Mouse (Mus musculus) MEL (cell line): ENCODE measurements at regions not wholly inside any gene's neighbourhood (a gene's known extent, or its start where the extent isn't known, plus 50 kb on each side); places are given as distances from the start of the nearest gene placed in this dataset.

ENCODE experiments used
- DNase-seq: peaks from one replicate; pipeline ENCODE4 v3.0.0; 2011; ENCODE audit warnings: low read depth, low spot score
- H3K27ac ChIP-seq: 2 replicates; pipeline ENCODE4 v1.5.1; 2012; ENCODE audit warnings: low read depth, mild to moderate bottlenecking, control low read depth, low read length, moderate library complexity; ENCODE audit not compliant: control insufficient read depth
- H3K27me3 ChIP-seq, 2 experiments: fragments of 150-350 bp in 1 of 2; sonication (generic) in 1 of 2; 2 replicates each; pipeline ENCODE4 v1.6.1; 2012; ENCODE audit warnings: low read length in 2 of 2, mild to moderate bottlenecking in 2 of 2, improper control_type of control experiment in 1 of 2, moderate library complexity in 1 of 2; ENCODE audit not compliant: insufficient read depth in 2 of 2, control insufficient read depth in 1 of 2
- H3K36me3 ChIP-seq, 2 experiments: 2 replicates each; pipeline ENCODE4 v1.6.1; 2012 to 2014; ENCODE audit warnings: low read length in 2 of 2, improper control_type of control experiment in 1 of 2, inconsistent platforms in 1 of 2, mild to moderate bottlenecking in 1 of 2; ENCODE audit not compliant: insufficient read depth in 2 of 2, control insufficient read depth in 1 of 2
- H3K4me1 ChIP-seq, 2 experiments: fragments of 150-350 bp in 1 of 2; sonication (generic) in 1 of 2; 2 replicates each; pipeline ENCODE4 v1.6.1; 2012; ENCODE audit warnings: low read length in 2 of 2, improper control_type of control experiment in 1 of 2, mild to moderate bottlenecking in 1 of 2; ENCODE audit not compliant: insufficient read depth in 2 of 2, control insufficient read depth in 1 of 2
- H3K4me3 ChIP-seq, 2 experiments: fragments of 150-350 bp in 1 of 2; sonication (generic) in 1 of 2; 2 replicates each; pipeline ENCODE4 v1.5.1; 2012; ENCODE audit warnings: low read depth in 2 of 2, low read length in 2 of 2, mild to moderate bottlenecking in 2 of 2, moderate library complexity in 2 of 2, control low read depth in 1 of 2, improper control_type of control experiment in 1 of 2; ENCODE audit not compliant: control insufficient read depth in 1 of 2, insufficient read depth in 1 of 2
- H3K79me2 ChIP-seq: 2 replicates; pipeline ENCODE4 v1.6.1; 2012; ENCODE audit warnings: mild to moderate bottlenecking, low read length, moderate library complexity; ENCODE audit not compliant: control insufficient read depth, poor library complexity, insufficient read depth
- H3K9ac ChIP-seq: 2 replicates; pipeline ENCODE4 v1.6.1; 2012; ENCODE audit warnings: low read depth, mild to moderate bottlenecking, control low read depth, low read length, moderate library complexity; ENCODE audit not compliant: control insufficient read depth, poor library complexity, severe bottlenecking
- H3K9me3 ChIP-seq: fragments of 150-350 bp; sonication (generic); replicated peaks from 2 replicates; pipeline ENCODE4 v1.6.1; 2012; ENCODE audit warnings: mild to moderate bottlenecking, low read length, improper control_type of control experiment, moderate library complexity; ENCODE audit not compliant: insufficient read depth
- BHLHE40 ChIP-seq: IDR thresholded peaks from 2 replicates; pipeline ENCODE4 v1.6.1; 2012; ENCODE audit warnings: low read depth, mild to moderate bottlenecking, inconsistent platforms, low read length, improper control_type of control experiment, borderline replicate concordance
- CHD1 ChIP-seq: IDR thresholded peaks from 2 replicates; pipeline ENCODE4 v1.6.1; 2012; ENCODE audit warnings: low read depth, mild to moderate bottlenecking, inconsistent platforms, low read length, improper control_type of control experiment
- CHD2 ChIP-seq: IDR thresholded peaks from 2 replicates; pipeline ENCODE4 v1.6.1; 2011; ENCODE audit warnings: low read length, improper control_type of control experiment
- CTCF ChIP-seq, 3 experiments: IDR thresholded peaks in 2 of 3; conservative IDR thresholded peaks in 1 of 3; 2 replicates each; pipeline ENCODE4 v1.5.1; 2011 to 2012; ENCODE audit warnings: low read length in 3 of 3, low read depth in 2 of 3, mild to moderate bottlenecking in 2 of 3, improper control_type of control experiment in 1 of 3, inconsistent platforms in 1 of 3, mixed read lengths in 1 of 3, moderate library complexity in 1 of 3; ENCODE audit not compliant: control insufficient read depth in 1 of 3, insufficient read depth in 1 of 3, poor library complexity in 1 of 3, severe bottlenecking in 1 of 3
- E2F4 ChIP-seq: IDR thresholded peaks from 2 replicates; pipeline ENCODE4 v1.6.1; 2011; ENCODE audit warnings: low read depth, low read length, improper control_type of control experiment, borderline replicate concordance
- ELF1 ChIP-seq: IDR thresholded peaks from 2 replicates; pipeline ENCODE4 v1.6.1; 2014; ENCODE audit warnings: low read depth, mild to moderate bottlenecking, inconsistent platforms, low read length, improper control_type of control experiment, moderate library complexity
- EP300 ChIP-seq, 2 experiments: IDR thresholded peaks; 2 replicates each; pipeline ENCODE4 v1.6.1; 2011; ENCODE audit warnings: improper control_type of control experiment in 2 of 2, low read length in 2 of 2, low read depth in 1 of 2, mild to moderate bottlenecking in 1 of 2
- ETS1 ChIP-seq: IDR thresholded peaks from 2 replicates; pipeline ENCODE4 v1.6.1; 2012; ENCODE audit warnings: low read depth, mild to moderate bottlenecking, inconsistent platforms, low read length, improper control_type of control experiment, moderate library complexity
- GABPA ChIP-seq: IDR thresholded peaks from 2 replicates; pipeline ENCODE4 v1.6.1; 2012; ENCODE audit warnings: low read depth, mild to moderate bottlenecking, inconsistent platforms, low read length, improper control_type of control experiment, moderate library complexity
- GATA1 ChIP-seq: IDR thresholded peaks from 2 replicates; pipeline ENCODE4 v1.6.1; 2011; ENCODE audit warnings: low read depth, low read length, improper control_type of control experiment
- HCFC1 ChIP-seq: IDR thresholded peaks from 2 replicates; pipeline ENCODE4 v1.6.1; 2012; ENCODE audit warnings: low read depth, mild to moderate bottlenecking, inconsistent platforms, low read length, improper control_type of control experiment, moderate library complexity
- MAX ChIP-seq: IDR thresholded peaks from 2 replicates; pipeline ENCODE4 v1.6.1; 2011; ENCODE audit warnings: low read length, improper control_type of control experiment
- MAZ ChIP-seq: IDR thresholded peaks from 2 replicates; pipeline ENCODE4 v1.6.1; 2012; ENCODE audit warnings: low read depth, mild to moderate bottlenecking, inconsistent platforms, low read length, improper control_type of control experiment
- MYB ChIP-seq: IDR thresholded peaks from 2 replicates; pipeline ENCODE4 v1.6.1; 2011; ENCODE audit warnings: mild to moderate bottlenecking, low read depth, low read length, improper control_type of control experiment
- NELFE ChIP-seq: IDR thresholded peaks from 2 replicates; pipeline ENCODE4 v1.6.1; 2011; ENCODE audit warnings: low read depth, low read length, improper control_type of control experiment
- POLR2A ChIP-seq, 2 experiments: IDR thresholded peaks; 2 replicates each; pipeline ENCODE4 v1.6.1; 2011 to 2012; ENCODE audit warnings: low read length in 2 of 2, mild to moderate bottlenecking in 2 of 2, control low read depth in 1 of 2, improper control_type of control experiment in 1 of 2, low read depth in 1 of 2, moderate library complexity in 1 of 2; ENCODE audit not compliant: control insufficient read depth in 1 of 2, insufficient read depth in 1 of 2, poor library complexity in 1 of 2
- POLR2AphosphoS2 ChIP-seq: IDR thresholded peaks from 2 replicates; pipeline ENCODE4 v1.6.1; 2011; ENCODE audit warnings: low read length, improper control_type of control experiment
- POLR2AphosphoS5 ChIP-seq: IDR thresholded peaks from 2 replicates; pipeline ENCODE4 v1.6.1; 2012; ENCODE audit warnings: low read depth, borderline replicate concordance, mild to moderate bottlenecking, inconsistent platforms, low read length, moderate library complexity, mixed read lengths
- RCOR1 ChIP-seq: IDR thresholded peaks from 2 replicates; pipeline ENCODE4 v1.6.1; 2012; ENCODE audit warnings: low read depth, mild to moderate bottlenecking, inconsistent platforms, low read length, improper control_type of control experiment
- TAL1 ChIP-seq: IDR thresholded peaks from 2 replicates; pipeline ENCODE4 v1.6.1; 2012; ENCODE audit warnings: mild to moderate bottlenecking, inconsistent platforms, low read length, moderate library complexity, mixed read lengths
- UBTF ChIP-seq: IDR thresholded peaks from 2 replicates; pipeline ENCODE4 v1.6.1; 2012; ENCODE audit warnings: low read depth, mild to moderate bottlenecking, inconsistent platforms, low read length, improper control_type of control experiment, moderate library complexity, borderline replicate concordance; ENCODE audit not compliant: insufficient read depth
- USF1 ChIP-seq: IDR thresholded peaks from 2 replicates; pipeline ENCODE4 v1.6.1; 2014; ENCODE audit warnings: low read depth, mild to moderate bottlenecking, inconsistent platforms, low read length, improper control_type of control experiment, moderate library complexity
- ZC3H11A ChIP-seq: IDR thresholded peaks from 2 replicates; pipeline ENCODE4 v1.6.1; 2012; ENCODE audit warnings: low read depth, mild to moderate bottlenecking, inconsistent platforms, low read length, improper control_type of control experiment
- ZKSCAN1 ChIP-seq: IDR thresholded peaks from 2 replicates; pipeline ENCODE4 v1.6.1; 2012; ENCODE audit warnings: low read depth, mild to moderate bottlenecking, inconsistent platforms, low read length, improper control_type of control experiment, moderate library complexity
- ZMIZ1 ChIP-seq: IDR thresholded peaks from 2 replicates; pipeline ENCODE4 v1.6.1; 2012; ENCODE audit warnings: low read depth, mild to moderate bottlenecking, inconsistent platforms, low read length, improper control_type of control experiment, moderate library complexity

- DNase-seq = no peak
- H3K9ac ChIP-seq = no peak overlapping the region
- no peak overlapping the region for H3K27ac ChIP-seq
- no peaks in the 10 kb centered on the region for H3K36me3 ChIP-seq
- no peaks in the 10 kb centered on the region for H3K4me1 ChIP-seq
- H3K9me3 ChIP-seq = no peaks in the 10 kb centered on the region
- H3K27me3 ChIP-seq = no peaks in the 10 kb centered on the region
- TF ChIP-seq ELF1 (no peak), MYB (no peak), UBTF (no peak), USF1 (no peak), HCFC1 (no peak)
- no peaks in the 10 kb centered on the region for H3K79me2 ChIP-seq
- H3K4me3 ChIP-seq = no peak overlapping the region
Measured at GRCm38 (mm10) chr14:120845172-120845571, 65.9 kb upstream of the Ipo5 start.

- Histone ChIP-seq H3K9ac (no peak overlapping the region), H3K36me3 (no peaks in the 10 kb centered on the region), H3K27ac (no peak overlapping the region), H3K4me1 (no peaks in the 10 kb centered on the region), H3K27me3 (no peaks in the 10 kb centered on the region), H3K4me3 (no peak overlapping the region)
- no peak for DNase-seq
- TF ChIP-seq POLR2AphosphoS2 (no peak), MAX (no peak), ELF1 (no peak), ZMIZ1 (no peak), CTCF (IDR thresholded peaks at IDR 0.05 in 2 of 3, conservative IDR thresholded peaks at IDR 0.05 in 1 of 3; ENCODE audit: control insufficient read depth in 1 of 3, insufficient read depth in 1 of 3, low read depth in 2 of 3, low read length in 3 of 3, poor library complexity in 1 of 3, severe bottlenecking in 1 of 3) (no peak), ZKSCAN1 (no peak)
- TF ChIP-seq, all 39 proteins: peak for 0
- H3K9me3 ChIP-seq = no peaks in the 10 kb centered on the region
- H3K79me2 ChIP-seq = no peaks in the 10 kb centered on the region
Measured at GRCm38 (mm10) chr14:120846073-120846850, 64.8 kb upstream of the Ipo5 start.

DNA sequence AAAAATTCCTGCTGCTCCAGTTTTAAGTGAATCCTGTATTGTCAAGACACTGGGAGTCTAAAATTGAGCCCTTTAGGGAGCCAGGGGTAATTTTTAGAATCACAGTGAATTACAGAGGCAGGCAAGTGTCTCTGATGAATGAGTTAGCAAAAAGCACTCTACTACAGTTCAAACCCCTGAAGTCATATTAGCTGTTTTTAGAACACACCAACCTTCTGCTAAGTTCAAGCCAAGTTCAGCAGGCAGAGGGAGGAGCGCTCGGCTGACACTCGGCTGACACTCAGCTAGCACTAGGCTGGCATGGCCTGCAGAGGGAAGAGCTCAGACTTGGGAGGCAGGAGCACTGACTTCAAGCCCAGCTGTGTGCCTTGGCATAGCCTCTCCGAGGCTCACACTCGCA is 64.0 kb upstream of the Ipo5 start:
- Histone ChIP-seq H3K36me3 (no peaks in the 10 kb centered on the region), H3K27ac (no peak overlapping the region), H3K79me2 (no peaks in the 10 kb centered on the region), H3K4me3 (no peak overlapping the region), H3K9me3 (no peaks in the 10 kb centered on the region)
- DNase-seq = no peak
- TF ChIP-seq POLR2AphosphoS5 (no peak), HCFC1 (no peak), MAZ (no peak), CHD1 (no peak), NELFE (no peak), BHLHE40 (no peak), CHD2 (no peak), ZC3H11A (no peak), EP300 (IDR thresholded peaks at IDR 0.05; ENCODE audit: low read depth in 1 of 2, low read length in 2 of 2) (no peak), GATA1 (no peak), POLR2A (IDR thresholded peaks at IDR 0.05; ENCODE audit: control insufficient read depth in 1 of 2, insufficient read depth in 1 of 2, low read depth in 1 of 2, low read length in 2 of 2, poor library complexity in 1 of 2) (no peak), E2F4 (no peak), POLR2AphosphoS2 (no peak), ETS1 (no peak), RCOR1 (no peak), TAL1 (no peak), GABPA (no peak)
- TF ChIP-seq, all 39 proteins: peak for 0
- Histone ChIP-seq H3K9ac (no peak overlapping the region), H3K4me1 (no peaks in the 10 kb centered on the region), H3K27me3 (no peaks in the 10 kb centered on the region)
